Mouse (Mus musculus) lung, embryonic 16.5 days (tissue): Measurements from ENCODE around the gene Acp4. TPM values are rescaled to one million over a fixed set of nuclear protein-coding genes. Genes with fewer than 3 reads are reported as not detected.
A peak's percentile ranks its signal among the peaks of the same experiment; 100 is the strongest.
"Not testable (repeated sequence)": the region's sequence is repeated elsewhere in the genome, so short reads cannot be mapped to it uniquely, and the experiment has no call there.

Source experiments
- ATAC-seq: fragments of 200-750 bp; cut with Nextera tagmentation; 2 replicates; pipeline ENCODE4 v1.8.0; 2017; ENCODE audit warnings: low read depth, mild to moderate bottlenecking, moderate library complexity
- H3K27ac ChIP-seq: fragments of 300-500 bp; sonication (generic); 2 replicates; pipeline ENCODE4 v1.5.1; 2014; ENCODE audit warnings: mild to moderate bottlenecking, control low read depth, low read length
- H3K27me3 ChIP-seq: fragments of 300-500 bp; sonication (generic); 2 replicates; pipeline ENCODE4 v1.6.1; 2014; ENCODE audit warnings: low read depth, low read length, mixed read lengths; ENCODE audit not compliant: control insufficient read depth, insufficient read depth
- H3K36me3 ChIP-seq: fragments of 300-500 bp; sonication (generic); 2 replicates; pipeline ENCODE4 v1.6.1; 2014; ENCODE audit warnings: low read length; ENCODE audit not compliant: control insufficient read depth, insufficient read depth
- H3K4me1 ChIP-seq: fragments of 300-500 bp; sonication (generic); replicated peaks from 2 replicates; pipeline ENCODE4 v1.6.1; 2014; ENCODE audit warnings: low read length, mixed read lengths; ENCODE audit not compliant: control insufficient read depth, insufficient read depth
- H3K4me2 ChIP-seq: fragments of 300-500 bp; sonication (generic); 2 replicates; pipeline ENCODE4 v1.6.1; 2014; ENCODE audit warnings: low read depth, low read length, control low read depth
- H3K4me3 ChIP-seq: fragments of 300-500 bp; sonication (generic); 2 replicates; pipeline ENCODE4 v1.5.1; 2014; ENCODE audit warnings: mild to moderate bottlenecking, low read length, control low read depth
- H3K9ac ChIP-seq: fragments of 300-500 bp; sonication (generic); 2 replicates; pipeline ENCODE4 v1.6.1; 2014; ENCODE audit warnings: low read length, control low read depth
- H3K9me3 ChIP-seq: fragments of 300-500 bp; sonication (generic); 2 replicates; pipeline ENCODE4 v1.6.1; 2016; ENCODE audit warnings: low read length; ENCODE audit not compliant: control insufficient read depth
- WGBS: fragments of 180-500 bp; shearing (Covaris S2); extraction: QIAGEN DNeasy Blood & Tissue Kit; methylation state at CpG from one replicate; pipeline ENCODE4 v1.1.7; 2014; 5-methylcytosine and 5-hydroxymethylcytosine counted together
- polyA plus RNA-seq: library from polyadenylated mRNA; unstranded; fragments of >200 nt; fragmentation: Nextera tagmentation; extraction: Ambion mirVana; gene quantifications from 2 replicates; pipeline ENCODE4 v1.2.1, GENCODE M21; 2015

The Acp4 gene
- polyA plus RNA-seq, 1 experiment from 2014 or later, result not detected

- WGBS, result 85% methylated on average over 17 of the region's 17 CpGs
- H3K36me3 ChIP-seq, result peaks cover 28% of the 10 kb centered on the region
- H3K4me1 ChIP-seq, result not testable (repeated sequence)
Observed at GRCm38 (mm10) chr7:44250732-44251275, 6.4 kb downstream of the Acp4 start.

GRCm38 (mm10) chr7:44249248-44249647 lies 7.9 kb downstream of the Acp4 start:
- H3K27me3 ChIP-seq, result no peaks in the 10 kb centered on the region
- WGBS, result 89% methylated on average over 4 of the region's 4 CpGs
- H3K9me3 ChIP-seq, result no peaks in the 10 kb centered on the region
- H3K27ac ChIP-seq, result no peak overlapping the region
- no peak overlapping the region for H3K4me3 ChIP-seq
- no peak overlapping the region for H3K9ac ChIP-seq
- peaks cover 10% of the 10 kb centered on the region for H3K4me1 ChIP-seq
- no peak for ATAC-seq
- H3K4me2 ChIP-seq, result no peak overlapping the region
- peaks cover 28% of the 10 kb centered on the region for H3K36me3 ChIP-seq

More at GRCm38 (mm10) chr7:44250732-44251275, 6.4 kb downstream of the Acp4 start:
- H3K4me2 ChIP-seq, H3K9me3 ChIP-seq, H3K27me3 ChIP-seq, H3K27ac ChIP-seq, H3K9ac ChIP-seq, H3K4me3 ChIP-seq, ATAC-seq: not testable (repeated sequence)

GRCm38 (mm10) chr7:44247971-44248370 lies 9.2 kb downstream of the Acp4 start:
- WGBS, result 89% methylated on average over 2 of the region's 2 CpGs
- H3K4me1 ChIP-seq, result peaks cover 10% of the 10 kb centered on the region
- peak overlapping the region; percentile 54 for H3K4me2 ChIP-seq
- peak overlapping the region; percentile 95 for H3K9ac ChIP-seq
- H3K4me3 ChIP-seq, result peak overlapping the region; percentile 84
- H3K9me3 ChIP-seq, result no peaks in the 10 kb centered on the region
- no peak overlapping the region for H3K27ac ChIP-seq
- ATAC-seq, result no peak
- H3K36me3 ChIP-seq, result peaks cover 27% of the 10 kb centered on the region
- H3K27me3 ChIP-seq, result no peaks in the 10 kb centered on the region

GRCm38 (mm10) chr7:44246984-44247470 lies 10.2 kb downstream of the Acp4 start:
- Histone ChIP-seq H3K27ac (peak overlapping the region; percentile 94), H3K4me2 (peak overlapping the region; percentile 54), H3K4me3 (peak overlapping the region; percentile 84), H3K9me3 (no peaks in the 10 kb centered on the region), H3K9ac (peak overlapping the region; percentile 95), H3K27me3 (no peaks in the 10 kb centered on the region), H3K36me3 (peaks cover 18% of the 10 kb centered on the region), H3K4me1 (peaks cover 10% of the 10 kb centered on the region)
- ATAC-seq, result peak; percentile 10; the same call in 1 of the 2 replicates
- under 1% methylated on average over 23 of the region's 23 CpGs for WGBS

- Histone ChIP-seq H3K4me1 (peaks cover 10% of the 10 kb centered on the region), H3K36me3 (peaks cover 16% of the 10 kb centered on the region), H3K27ac (peak within 1 kb of the TSS; percentile 94), H3K4me2 (peak within 1 kb of the TSS; percentile 54), H3K9ac (peak within 1 kb of the TSS; percentile 95), H3K9me3 (no peaks in the 10 kb centered on the region), H3K27me3 (no peaks in the 10 kb centered on the region), H3K4me3 (peak within 1 kb of the TSS; percentile 84)
- WGBS, result under 1% methylated on average over 62 of the region's 62 CpGs
- peak; percentile 91 for ATAC-seq
Observed at GRCm38 (mm10) chr7:44246055-44246983, 10.9 kb downstream of the Acp4 start, which contains the start of the genes 1700028J19Rik and 2410002F23Rik. Gene 1700028J19Rik (minus strand): TSS chr7:44246695. Gene 2410002F23Rik (plus strand): TSS chr7:44246722.

GRCm38 (mm10) chr7:44244080-44244479 lies 13.1 kb downstream of the Acp4 start:
- WGBS, result 55% methylated on average over 1 of the region's 1 CpGs
- H3K4me3 ChIP-seq, result no peak overlapping the region

GRCm38 (mm10) chr7:44241163-44241562 lies 16.0 kb downstream of the Acp4 start:
- Histone ChIP-seq H3K9me3 (no peaks in the 10 kb centered on the region), H3K4me2 (no peak overlapping the region), H3K9ac (no peak overlapping the region), H3K27me3 (no peaks in the 10 kb centered on the region), H3K27ac (no peak overlapping the region), H3K4me3 (no peak overlapping the region), H3K4me1 (peaks cover 4% of the 10 kb centered on the region), H3K36me3 (no peaks in the 10 kb centered on the region)
- ATAC-seq, result no peak
- 49% methylated on average over 2 of the region's 2 CpGs for whole genome bisulfite sequencing

More at GRCm38 (mm10) chr7:44244080-44244479, 13.1 kb downstream of the Acp4 start:
- H3K9me3 ChIP-seq, result no peaks in the 10 kb centered on the region
- H3K36me3 ChIP-seq, result peaks cover 4% of the 10 kb centered on the region
- H3K9ac ChIP-seq, result no peak overlapping the region
- no peak overlapping the region for H3K27ac ChIP-seq
- ATAC-seq, result no peak
- no peaks in the 10 kb centered on the region for H3K27me3 ChIP-seq
- H3K4me1 ChIP-seq, result peaks cover 10% of the 10 kb centered on the region
- no peak overlapping the region for H3K4me2 ChIP-seq

GRCm38 (mm10) chr7:44240712-44241111 lies 16.5 kb downstream of the Acp4 start:
- Histone ChIP-seq H3K27ac (no peak overlapping the region), H3K27me3 (no peaks in the 10 kb centered on the region), H3K4me1 (peaks cover 4% of the 10 kb centered on the region), H3K36me3 (no peaks in the 10 kb centered on the region), H3K9ac (no peak overlapping the region), H3K4me2 (no peak overlapping the region), H3K4me3 (no peak overlapping the region), H3K9me3 (no peaks in the 10 kb centered on the region)
- no peak for ATAC-seq
- 22% methylated on average over 1 of the region's 1 CpGs for WGBS

GRCm38 (mm10) chr7:44239913-44240312 lies 17.3 kb downstream of the Acp4 start:
- ATAC-seq, result no peak
- 32% methylated on average over 2 of the region's 2 CpGs for WGBS
- H3K9me3 ChIP-seq, result no peaks in the 10 kb centered on the region

More at GRCm38 (mm10) chr7:44239913-44240312, 17.3 kb downstream of the Acp4 start:
- Histone ChIP-seq H3K27me3 (no peaks in the 10 kb centered on the region), H3K36me3 (no peaks in the 10 kb centered on the region), H3K27ac (no peak overlapping the region), H3K9ac (no peak overlapping the region), H3K4me1 (no peaks in the 10 kb centered on the region), H3K4me2 (no peak overlapping the region), H3K4me3 (no peak overlapping the region)
